Mouse (Mus musculus) stomach, embryonic 16.5 days (tissue): Measurements from ENCODE around the gene Klhl29. TPM values are rescaled to one million over a fixed set of nuclear protein-coding genes. Genes with fewer than 3 reads are reported as not detected.

ENCODE experiments used
- ATAC-seq: fragments of 200-750 bp; cut with Nextera tagmentation; 2 replicates; pipeline ENCODE4 v1.8.0; 2017; ENCODE audit warnings: moderate number of reproducible peaks, moderate TSS enrichment; ENCODE audit not compliant: insufficient read depth, low FRiP score
- H3K27ac ChIP-seq: fragments of 300-500 bp; sonication (generic); 2 replicates; pipeline ENCODE4 v1.5.1; 2014; ENCODE audit warnings: low read length
- H3K27me3 ChIP-seq: fragments of 300-500 bp; sonication (generic); 2 replicates; pipeline ENCODE4 v1.6.1; 2014; ENCODE audit warnings: low read length, control low read depth, mixed read lengths; ENCODE audit not compliant: control insufficient read depth, insufficient read depth
- H3K36me3 ChIP-seq: fragments of 300-500 bp; sonication (generic); 2 replicates; pipeline ENCODE4 v1.6.1; 2014; ENCODE audit warnings: low read length; ENCODE audit not compliant: control insufficient read depth, insufficient read depth
- H3K4me1 ChIP-seq: fragments of 300-500 bp; sonication (generic); 2 replicates; pipeline ENCODE4 v1.6.1; 2014; ENCODE audit warnings: low read length, control low read depth, mixed read lengths; ENCODE audit not compliant: control insufficient read depth, insufficient read depth
- H3K4me2 ChIP-seq: fragments of 300-500 bp; sonication (generic); 2 replicates; pipeline ENCODE4 v1.6.1; 2014; ENCODE audit warnings: low read depth, low read length, mixed read lengths
- H3K4me3 ChIP-seq: fragments of 300-500 bp; sonication (generic); replicated peaks from 2 replicates; pipeline ENCODE4 v1.5.1; 2014; ENCODE audit warnings: mild to moderate bottlenecking, low read length
- H3K9ac ChIP-seq: fragments of 300-500 bp; sonication (generic); 2 replicates; pipeline ENCODE4 v1.6.1; 2014; ENCODE audit warnings: low read length
- H3K9me3 ChIP-seq: fragments of 300-500 bp; sonication (generic); replicated peaks from 2 replicates; pipeline ENCODE4 v1.6.1; 2016; ENCODE audit warnings: low read length, control low read depth; ENCODE audit not compliant: control insufficient read depth
- WGBS: fragments of 180-500 bp; shearing (Covaris S2); extraction: QIAGEN DNeasy Blood & Tissue Kit; methylation state at CpG from one replicate; pipeline ENCODE4 v1.1.7; 2014; 5-methylcytosine and 5-hydroxymethylcytosine counted together
- polyA plus RNA-seq: library from polyadenylated mRNA; unstranded; fragments of >200 nt; fragmentation: Nextera tagmentation; extraction: Ambion mirVana; gene quantifications from 2 replicates; pipeline ENCODE4 v1.2.1, GENCODE M21; 2015

The Klhl29 gene
- polyA plus RNA-seq, 1 experiment from 2014 or later: 0.76 TPM

- Histone ChIP-seq H3K9ac (no peak overlapping the region), H3K27ac (no peak overlapping the region), H3K27me3 (no peaks in the 10 kb centered on the region), H3K4me3 (no peak overlapping the region), H3K9me3 (no peaks in the 10 kb centered on the region), H3K4me1 (no peaks in the 10 kb centered on the region), H3K36me3 (no peaks in the 10 kb centered on the region), H3K4me2 (no peak overlapping the region)
- no peak for ATAC-seq
- 83% methylated on average over 12 of the region's 12 CpGs for WGBS
Measured at GRCm38 (mm10) chr12:5073191-5073590, 302.3 kb downstream of the Klhl29 start.

GRCm38 (mm10) chr12:5070131-5070530 lies 305.4 kb downstream of the Klhl29 start:
- Histone ChIP-seq H3K27me3 (no peaks in the 10 kb centered on the region), H3K27ac (no peak overlapping the region), H3K36me3 (no peaks in the 10 kb centered on the region), H3K4me1 (no peaks in the 10 kb centered on the region), H3K9me3 (no peaks in the 10 kb centered on the region), H3K9ac (no peak overlapping the region), H3K4me2 (no peak overlapping the region), H3K4me3 (no peak overlapping the region)
- WGBS: 80% methylated on average over 3 of the region's 3 CpGs
- ATAC-seq: no peak

DNA sequence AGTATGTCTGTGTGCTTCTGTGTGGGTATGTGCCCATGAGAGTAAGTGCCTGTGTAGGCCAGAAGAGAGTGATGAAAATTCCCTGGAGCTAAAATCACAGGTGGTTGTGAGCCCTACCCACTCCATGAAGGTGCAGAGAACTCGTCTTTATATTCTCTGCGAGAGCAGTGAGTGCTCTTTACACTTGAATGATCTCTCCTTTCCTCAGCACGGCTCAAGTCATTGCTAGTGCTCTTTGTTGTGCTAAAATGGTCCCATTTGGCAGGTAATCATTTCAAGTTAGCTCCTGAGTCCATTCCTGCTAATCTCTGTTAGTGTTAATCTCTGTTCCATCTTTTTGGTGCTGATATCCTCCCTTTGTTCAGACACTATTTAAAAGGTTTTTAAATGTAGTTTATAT lies 307.9 kb downstream of the Klhl29 start:
- H3K9me3 ChIP-seq: no peaks in the 10 kb centered on the region
- H3K36me3 ChIP-seq: no peaks in the 10 kb centered on the region
- no peaks in the 10 kb centered on the region for H3K27me3 ChIP-seq
- no peaks in the 10 kb centered on the region for H3K4me1 ChIP-seq
- WGBS: 55% methylated on average over 3 of the region's 3 CpGs
- no peak overlapping the region for H3K27ac ChIP-seq
- ATAC-seq: no peak
- no peak overlapping the region for H3K4me3 ChIP-seq
- H3K4me2 ChIP-seq: no peak overlapping the region
- no peak overlapping the region for H3K9ac ChIP-seq

GRCm38 (mm10) chr12:5048104-5048503 lies 327.4 kb downstream of the Klhl29 start:
- 92% methylated on average over 4 of the region's 4 CpGs for WGBS
- no peak overlapping the region for H3K4me3 ChIP-seq
- H3K36me3 ChIP-seq: no peaks in the 10 kb centered on the region
- no peak for ATAC-seq
- no peak overlapping the region for H3K9ac ChIP-seq
- no peaks in the 10 kb centered on the region for H3K27me3 ChIP-seq
- H3K27ac ChIP-seq: no peak overlapping the region
- no peak overlapping the region for H3K4me2 ChIP-seq
- peaks cover 26% of the 10 kb centered on the region for H3K9me3 ChIP-seq
- no peaks in the 10 kb centered on the region for H3K4me1 ChIP-seq

DNA sequence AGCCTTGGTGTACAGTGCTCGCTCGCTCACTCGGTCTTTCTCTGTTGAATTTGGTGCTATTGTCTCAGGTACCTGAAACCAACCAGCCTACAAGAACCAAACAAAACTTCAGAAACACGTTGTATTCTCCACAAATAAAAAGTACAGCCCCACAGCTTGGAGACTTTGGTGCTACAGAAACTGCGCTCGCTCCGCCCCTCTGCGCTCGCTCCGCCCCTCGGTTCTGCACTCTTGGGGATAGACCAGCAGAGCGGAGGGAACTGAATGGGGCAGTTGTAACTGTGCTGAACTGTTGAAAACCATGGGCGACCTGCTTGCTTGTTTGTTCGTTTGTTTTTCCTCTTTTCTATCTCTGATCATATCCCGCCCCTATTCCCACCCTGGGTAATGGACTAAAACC lies 331.3 kb downstream of the Klhl29 start:
- Histone ChIP-seq H3K36me3 (peaks cover 4% of the 10 kb centered on the region; the same call in 1 of the 2 replicates), H3K27ac (no peak overlapping the region), H3K27me3 (no peaks in the 10 kb centered on the region), H3K4me2 (no peak overlapping the region), H3K4me3 (no peak overlapping the region), H3K4me1 (no peaks in the 10 kb centered on the region), H3K9me3 (0 out of 2 replicates have a peak, but pooled peaks cover under 1% of the 10 kb centered on the region), H3K9ac (no peak overlapping the region)
- WGBS: 89% methylated on average over 15 of the region's 15 CpGs
- no peak for ATAC-seq

DNA sequence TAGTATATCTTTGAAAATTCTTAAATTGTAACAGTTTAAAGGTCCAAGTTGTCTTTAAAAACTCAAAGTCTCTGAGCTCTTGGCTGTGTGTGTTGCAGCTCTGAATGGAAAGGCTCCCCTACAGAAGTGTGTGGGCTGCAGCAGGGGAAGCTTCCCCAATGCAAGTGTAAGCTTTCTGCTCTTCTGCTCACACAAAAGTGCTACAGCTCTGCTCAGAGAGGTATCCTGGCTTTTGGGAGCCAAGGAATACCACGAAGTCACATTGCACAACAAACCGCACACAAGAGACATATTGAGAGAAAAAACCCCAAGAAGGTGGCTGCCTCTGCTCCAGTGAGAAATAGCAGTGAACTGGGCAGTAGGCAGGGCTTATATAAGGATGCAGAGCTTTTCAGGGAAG lies 337.5 kb downstream of the Klhl29 start:
- WGBS: 90% methylated on average over 2 of the region's 2 CpGs
- ATAC-seq: no peak
- H3K27ac ChIP-seq: no peak overlapping the region
- peaks cover 4% of the 10 kb centered on the region; the same call in 1 of the 2 replicates for H3K36me3 ChIP-seq
- no peaks in the 10 kb centered on the region for H3K27me3 ChIP-seq
- H3K4me2 ChIP-seq: no peak overlapping the region
- no peaks in the 10 kb centered on the region for H3K4me1 ChIP-seq
- H3K4me3 ChIP-seq: no peak overlapping the region
- no peaks in the 10 kb centered on the region for H3K9me3 ChIP-seq
- H3K9ac ChIP-seq: no peak overlapping the region

- ATAC-seq: no peak
- no peak overlapping the region for H3K4me3 ChIP-seq
- no peaks in the 10 kb centered on the region for H3K9me3 ChIP-seq
- no peaks in the 10 kb centered on the region for H3K4me1 ChIP-seq
- H3K9ac ChIP-seq: no peak overlapping the region
- no peak overlapping the region for H3K4me2 ChIP-seq
- no peak overlapping the region for H3K27ac ChIP-seq
- 72% methylated on average over 5 of the region's 5 CpGs for WGBS
- H3K36me3 ChIP-seq: peaks cover 10% of the 10 kb centered on the region; the same call in 1 of the 2 replicates
- H3K27me3 ChIP-seq: no peaks in the 10 kb centered on the region
Measured at GRCm38 (mm10) chr12:5029035-5029434, 346.4 kb downstream of the Klhl29 start.
